Mouse (Mus musculus): ENCODE data around the gene Inmt.

DNA sequence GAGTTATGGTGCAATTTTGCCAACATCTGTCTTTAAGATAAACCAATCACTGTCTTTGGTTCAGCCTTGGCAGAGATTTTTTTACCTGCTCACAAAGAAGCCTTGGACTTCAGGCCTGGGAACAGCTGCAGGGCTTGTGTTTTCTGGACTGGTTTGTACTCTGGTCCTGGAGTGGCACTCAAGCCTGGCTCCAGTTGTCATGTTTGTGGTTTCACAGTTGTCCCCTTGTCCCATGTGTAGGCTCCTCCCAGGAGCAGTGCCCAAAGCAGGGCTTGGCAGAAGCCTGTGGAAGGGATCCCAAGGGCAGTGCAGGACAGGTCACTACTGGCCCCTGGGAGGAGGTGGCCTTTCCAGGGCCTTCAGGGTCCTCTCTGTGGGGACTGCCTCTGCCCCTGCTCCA lies 36.5 kb downstream of the Inmt start:
- TF ChIP-seq GATA1 (IDR thresholded peaks at IDR 0.05; ENCODE audit: borderline replicate concordance, low read length) = no peak
- no peak for TF ChIP-seq FLI1 (IDR thresholded peaks at IDR 0.05; ENCODE audit: low read length)

Measured in megakaryocyte, embryonic 14.5 days (primary cell).